Mouse (Mus musculus): Measurements from ENCODE around the gene Defb25. TPM values are rescaled to one million over a fixed set of nuclear protein-coding genes. Genes with fewer than 3 reads are reported as not detected.

Gene Defb25
- total RNA-seq, 4 experiments from 2014 or later = not detected

DNA sequence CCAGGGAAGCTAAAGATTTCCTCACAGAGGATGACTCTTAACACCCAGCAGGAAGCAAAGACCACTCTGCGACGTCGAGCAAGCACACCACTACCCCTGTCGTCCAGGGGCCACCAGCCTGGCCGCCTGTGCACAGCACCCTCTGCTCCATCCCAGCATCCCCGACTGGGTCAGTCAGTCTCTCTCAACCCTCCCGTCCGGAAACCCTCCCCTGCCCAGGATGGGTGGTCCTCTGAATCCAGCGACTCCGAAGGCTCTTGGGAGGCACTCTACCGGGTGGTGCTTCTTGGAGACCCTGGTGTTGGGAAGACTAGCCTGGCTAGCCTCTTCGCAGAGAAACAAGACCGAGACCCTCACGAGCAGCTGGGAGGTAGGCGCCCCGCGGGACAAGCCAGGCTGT, 5.2 kb upstream of the Defb25 start:
- no peak for DNase-seq (ENCODE audit: low spot score in 2 of 2)

DNA sequence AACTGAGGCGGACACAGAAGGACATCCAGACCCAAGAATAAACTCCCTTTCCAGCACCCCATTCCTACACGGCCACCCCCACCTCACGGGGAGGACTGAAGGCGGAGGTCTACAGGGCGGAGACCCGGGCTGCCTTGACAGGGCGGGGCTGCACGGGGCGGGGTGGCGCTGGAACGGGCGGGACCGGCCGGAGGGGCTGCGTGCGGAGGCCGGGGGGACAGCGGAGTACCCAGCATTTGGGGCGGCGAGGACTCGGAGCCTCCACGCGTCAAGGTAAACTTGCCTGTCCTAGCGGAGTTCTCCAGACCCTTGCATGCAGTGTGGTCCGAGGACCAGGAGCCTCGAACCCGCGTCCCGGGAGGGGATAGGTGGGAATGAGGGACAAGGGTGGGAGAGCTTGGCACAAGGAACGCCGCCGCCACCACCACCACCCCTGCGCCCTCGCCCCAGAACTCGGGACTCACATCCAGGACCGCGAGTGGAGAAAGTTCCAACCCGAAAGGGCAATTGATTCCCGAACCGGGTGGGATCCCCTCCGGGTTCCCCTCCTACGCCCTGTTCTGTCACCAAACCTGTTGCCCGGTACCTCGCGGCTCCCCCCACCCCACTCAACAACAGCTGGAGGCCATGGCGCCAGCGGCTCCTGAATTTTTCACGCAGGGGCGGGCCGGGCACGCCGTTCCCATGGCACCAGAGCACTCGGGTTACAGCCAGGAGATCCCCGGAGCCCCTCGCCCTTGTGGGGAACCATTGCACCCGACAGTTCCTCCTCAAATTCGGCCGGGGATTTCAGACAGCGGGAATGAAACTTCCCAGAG, 4.1 kb upstream of the Defb25 start, which contains the start of gene Rem1:
Rem1 (plus strand) TSS at position 178 of the 818 bp plus-strand sequence.
- no peak for DNase-seq (ENCODE audit: low spot score in 2 of 2)

DNA sequence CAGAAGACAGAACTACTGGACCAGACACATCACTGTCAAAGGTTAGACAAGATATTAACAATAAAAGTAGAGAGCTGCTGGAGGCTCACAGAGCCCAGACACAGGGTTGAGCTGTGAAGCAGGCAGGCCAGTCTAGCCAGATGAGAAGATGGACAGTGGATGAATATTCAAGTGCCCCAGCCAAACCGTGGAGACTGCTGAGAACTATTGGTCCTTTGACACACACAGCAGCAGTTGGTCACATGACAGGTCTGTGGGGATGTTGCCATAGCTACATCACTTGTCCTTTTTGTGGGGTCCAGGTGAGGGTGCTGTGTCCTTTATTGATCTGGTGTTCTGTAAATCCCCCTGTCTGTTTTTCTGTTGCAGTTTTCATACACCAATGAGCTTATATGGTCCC, 2.4 kb upstream of the Defb25 start:
- DNase-seq (ENCODE audit: low spot score in 2 of 2) = no peak

DNA sequence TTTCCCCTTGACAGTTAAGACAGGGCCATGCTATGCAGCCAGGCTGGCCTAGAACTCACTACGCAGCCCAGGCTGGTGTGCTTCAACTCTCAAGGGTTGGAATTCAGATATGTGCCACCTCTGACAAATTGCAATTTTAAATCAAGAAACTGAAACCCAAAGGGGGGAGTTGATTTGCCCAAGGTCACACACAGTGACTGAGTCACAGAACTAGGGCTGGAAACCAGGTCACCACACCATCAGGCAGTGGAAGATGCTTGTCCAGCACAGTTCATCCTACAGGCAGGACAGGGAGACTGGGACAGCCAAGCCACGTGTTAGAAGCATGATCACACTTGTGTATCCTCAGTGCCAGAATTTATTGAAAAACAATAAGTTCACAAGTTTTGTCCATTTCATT, 1.7 kb upstream of the Defb25 start:
- DNase-seq (ENCODE audit: low spot score in 2 of 2) = no peak

DNA sequence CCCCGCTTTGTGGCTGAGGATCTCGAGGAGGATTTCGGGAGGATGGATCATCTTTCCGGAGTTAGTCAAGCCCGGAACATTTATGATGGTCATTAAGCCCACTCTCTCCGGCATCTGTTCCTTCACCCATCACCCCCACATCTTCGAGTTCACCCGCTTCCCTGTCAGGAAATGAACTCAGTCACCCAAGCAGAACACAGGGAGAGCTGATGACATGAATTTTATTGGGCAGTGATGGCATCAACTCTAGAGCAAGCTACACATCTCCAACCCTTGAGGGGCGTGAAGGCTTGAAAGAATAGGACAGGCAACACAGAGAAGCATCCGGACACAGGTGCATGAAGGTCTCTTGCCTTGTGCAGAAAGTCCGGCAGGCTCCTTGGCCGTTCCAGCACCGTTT, 702 bp downstream of the Defb25 start:
- DNase-seq (ENCODE audit: low spot score in 2 of 2) = no peak

DNA sequence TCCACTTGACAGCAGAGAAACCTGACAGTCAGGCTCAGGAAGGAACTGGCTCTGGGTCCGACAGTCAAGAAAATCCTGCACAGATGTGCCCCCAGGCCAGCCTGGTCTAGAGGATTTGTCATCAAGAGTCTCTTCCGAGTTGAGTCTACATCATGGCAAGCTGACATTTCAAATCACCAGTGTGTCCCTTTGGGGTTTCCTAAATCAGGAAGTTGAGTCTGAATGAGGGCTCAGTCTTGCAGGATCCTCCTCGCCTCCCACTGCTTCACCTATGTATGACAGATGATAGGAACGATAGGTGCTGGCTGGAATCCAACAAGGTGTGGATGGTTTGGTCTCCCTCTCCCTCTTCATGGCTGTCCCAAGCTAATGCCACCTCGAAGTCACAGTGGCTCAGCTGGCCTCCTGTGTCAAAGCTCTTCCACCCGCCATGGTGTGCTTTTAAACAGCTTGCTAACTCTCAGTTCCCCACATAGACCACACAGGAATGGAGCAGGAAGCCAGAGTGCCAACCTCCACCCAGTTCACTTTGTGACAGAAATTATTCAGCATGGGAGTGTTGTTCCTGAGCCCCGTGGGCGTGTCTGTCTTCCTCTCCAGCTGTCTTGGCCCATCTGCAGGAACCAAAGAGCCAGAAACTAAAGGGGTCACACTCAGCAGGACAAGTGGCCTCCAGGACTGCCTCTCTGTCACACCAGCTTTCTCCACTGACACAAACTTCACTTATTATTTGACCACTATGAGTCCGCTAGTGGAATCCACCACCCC, 2.3 kb downstream of the Defb25 start:
- DNase-seq (ENCODE audit: low spot score in 2 of 2) = no peak

DNA sequence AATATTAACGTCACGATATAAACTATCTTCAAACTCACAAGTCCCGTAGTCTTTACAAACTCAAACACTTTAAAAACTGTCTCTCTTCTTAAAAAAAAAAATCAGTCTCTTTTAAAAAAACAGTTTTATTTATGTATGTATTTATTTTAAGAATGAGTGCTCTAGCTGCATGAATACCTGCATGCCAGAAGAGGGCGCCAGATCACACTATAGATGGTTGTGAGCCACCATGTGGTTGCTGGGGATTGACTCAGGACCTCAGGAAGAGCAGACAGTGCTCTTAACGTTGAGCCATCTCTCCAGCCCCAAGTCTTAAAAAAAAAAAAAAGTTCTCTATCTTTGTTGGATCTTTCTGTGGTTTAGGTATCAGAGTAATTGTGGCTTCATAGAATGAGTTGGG, 5.5 kb downstream of the Defb25 start:
- no peak for DNase-seq (ENCODE audit: low spot score in 2 of 2)

DNA sequence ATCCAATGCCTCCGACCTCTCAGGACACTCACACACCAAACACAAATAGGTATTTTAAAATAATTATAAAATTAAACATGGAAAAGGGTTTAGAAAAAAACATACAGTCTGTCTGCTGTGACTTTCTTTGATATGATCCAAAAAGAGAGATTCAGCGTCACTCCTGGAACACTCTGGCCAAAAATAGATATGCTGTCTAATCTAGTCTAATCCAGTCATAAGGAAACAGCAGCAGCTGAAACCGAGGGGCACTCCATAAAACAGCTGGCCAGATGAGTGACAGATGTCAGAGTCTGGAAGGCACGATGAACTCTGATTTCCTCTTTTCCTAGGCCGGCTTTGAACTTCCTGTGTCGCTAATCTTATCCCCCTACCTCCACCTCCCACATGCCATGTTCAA, 6.4 kb downstream of the Defb25 start:
- DNase-seq (ENCODE audit: low spot score in 2 of 2) = no peak

DNA sequence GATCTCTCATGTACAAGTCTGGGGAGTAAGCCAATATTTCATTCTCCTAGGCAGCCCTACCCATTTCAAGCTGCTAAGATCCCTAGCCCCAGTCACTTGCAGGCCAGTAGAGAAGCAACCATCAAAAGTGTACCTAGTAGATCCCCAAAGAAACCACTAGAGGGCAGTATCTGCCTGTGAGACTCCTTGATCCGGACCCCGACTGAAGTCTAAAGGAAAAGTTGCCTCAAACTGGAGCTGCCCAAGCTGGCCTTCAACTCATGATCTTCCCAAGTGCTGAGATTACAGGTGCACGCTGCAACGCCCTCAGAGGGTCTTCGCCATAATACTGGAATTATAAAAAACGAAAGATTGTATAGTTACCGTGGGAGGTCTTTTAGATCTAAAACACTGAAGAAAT, 7.3 kb downstream of the Defb25 start:
- DNase-seq (ENCODE audit: low spot score in 2 of 2) = peak; percentile 21 to 61

DNA sequence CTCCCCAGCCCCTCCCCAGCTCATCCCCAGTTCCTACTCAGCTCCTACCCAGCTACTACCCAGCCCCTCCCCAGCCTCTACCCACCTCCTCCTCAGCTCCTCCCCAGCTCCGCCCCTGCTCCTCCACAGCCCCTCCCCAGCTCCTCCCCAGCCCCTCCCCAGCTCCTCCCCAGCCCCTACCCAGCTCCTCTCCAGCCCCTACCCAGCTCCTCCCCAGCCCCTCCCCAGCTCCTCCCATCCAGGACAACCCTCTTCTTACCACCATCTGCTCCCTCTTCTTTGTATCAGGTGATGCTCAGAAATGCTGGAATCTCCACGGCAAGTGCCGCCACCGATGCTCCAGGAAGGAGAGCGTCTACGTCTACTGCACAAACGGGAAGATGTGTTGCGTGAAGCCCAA, 10.7 kb downstream of the Defb25 start:
- DNase-seq (ENCODE audit: low spot score in 2 of 2) = no peak

DNA sequence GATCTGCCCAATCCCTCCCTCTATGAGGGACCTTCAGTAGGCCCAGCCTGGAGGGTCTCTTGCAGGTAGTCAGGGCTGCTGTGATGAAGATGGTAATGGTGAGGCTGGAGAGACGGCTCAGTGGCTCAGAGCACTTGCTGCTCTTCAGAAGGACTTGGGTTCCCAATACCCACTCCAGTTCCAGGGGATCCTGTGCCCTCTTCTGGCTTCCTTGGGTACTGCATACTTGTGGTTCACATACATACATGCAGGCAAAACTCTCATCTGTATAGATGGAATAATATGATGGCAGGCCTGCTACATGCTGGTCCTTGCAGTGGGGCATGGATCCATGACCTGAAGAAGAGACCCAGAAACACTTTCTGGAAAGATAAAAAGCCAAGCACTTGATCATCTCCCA, 14.1 kb downstream of the Defb25 start:
- no peak for DNase-seq (ENCODE audit: low spot score in 2 of 2)

DNA sequence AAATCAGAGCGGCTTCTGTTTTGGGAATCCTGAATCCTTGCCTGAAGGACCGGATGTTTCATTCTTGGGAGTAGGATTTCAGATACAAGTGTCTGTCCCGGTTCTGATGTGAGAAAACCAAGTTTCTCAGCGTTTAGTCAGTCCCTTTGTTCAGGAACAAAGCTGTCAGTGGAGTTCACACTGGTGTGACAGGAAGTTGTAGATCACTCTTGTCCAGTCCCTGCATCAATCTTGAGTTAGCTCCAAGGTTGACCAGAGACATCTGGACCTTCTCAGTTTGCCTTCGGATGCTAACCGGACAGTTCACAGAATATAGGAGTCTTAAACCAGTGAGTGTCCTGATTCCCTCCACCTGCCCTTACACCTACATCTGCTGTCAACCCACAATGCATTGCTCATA, 15.1 kb downstream of the Defb25 start:
- no peak for DNase-seq (ENCODE audit: low spot score in 2 of 2)

DNA sequence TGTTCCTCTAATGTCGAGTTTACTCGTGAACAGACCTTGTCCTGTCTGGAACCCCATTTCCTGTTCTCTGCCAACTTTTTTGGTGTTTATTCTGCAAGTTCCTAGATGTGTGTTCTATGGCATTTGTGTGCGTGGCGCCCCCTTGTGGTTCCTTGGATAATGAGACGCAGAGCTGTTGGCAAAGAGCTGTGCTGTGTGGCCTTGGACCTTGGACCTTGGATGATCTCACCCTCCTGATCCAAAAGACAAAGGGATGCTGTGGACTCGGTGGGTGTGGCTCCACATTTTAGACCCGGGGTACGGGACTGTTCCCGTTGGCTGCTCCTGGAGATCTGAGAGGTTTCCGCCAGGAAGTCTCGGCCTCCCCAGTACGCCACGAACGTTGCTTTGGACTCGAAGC, 18.8 kb downstream of the Defb25 start, which contains the start of gene Defb36:
Defb36 (plus strand) TSS at position 271 of the 400 bp plus-strand sequence.
- DNase-seq (ENCODE audit: low spot score in 2 of 2) = peak in 1 of 2 experiments; percentile 16

DNA sequence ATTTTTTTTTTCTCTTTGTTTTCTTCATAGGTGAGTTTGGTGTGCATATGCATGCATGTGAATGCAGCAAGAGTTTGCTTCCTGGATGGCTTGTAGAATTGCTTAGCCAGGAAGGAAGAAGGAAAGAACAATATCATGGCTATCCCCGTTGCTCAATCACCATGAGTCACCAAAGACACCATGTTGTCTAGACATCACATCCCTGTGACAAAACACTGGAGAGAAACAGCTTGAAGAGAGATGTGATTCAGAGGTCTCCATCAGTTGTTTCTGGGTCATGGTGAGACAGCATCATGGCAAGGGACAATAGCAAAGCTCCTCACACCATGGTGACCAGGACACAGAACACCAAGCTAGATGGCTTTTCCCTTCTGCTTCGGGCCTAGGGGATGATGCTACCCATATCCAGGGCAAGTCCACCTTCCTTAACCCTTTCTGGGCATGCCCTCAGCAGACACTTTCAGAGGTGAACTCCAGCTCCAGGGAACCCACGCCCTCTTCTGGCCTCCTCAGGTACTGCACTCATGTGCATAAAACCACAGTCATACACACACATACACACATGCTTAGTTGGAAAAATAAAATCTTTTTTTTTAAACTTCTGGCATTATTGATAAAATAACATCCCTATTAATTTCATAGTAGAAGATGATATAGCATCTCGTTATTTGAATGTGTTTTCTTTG, 21.4 kb downstream of the Defb25 start:
- DNase-seq (ENCODE audit: low spot score in 2 of 2) = no peak

DNA sequence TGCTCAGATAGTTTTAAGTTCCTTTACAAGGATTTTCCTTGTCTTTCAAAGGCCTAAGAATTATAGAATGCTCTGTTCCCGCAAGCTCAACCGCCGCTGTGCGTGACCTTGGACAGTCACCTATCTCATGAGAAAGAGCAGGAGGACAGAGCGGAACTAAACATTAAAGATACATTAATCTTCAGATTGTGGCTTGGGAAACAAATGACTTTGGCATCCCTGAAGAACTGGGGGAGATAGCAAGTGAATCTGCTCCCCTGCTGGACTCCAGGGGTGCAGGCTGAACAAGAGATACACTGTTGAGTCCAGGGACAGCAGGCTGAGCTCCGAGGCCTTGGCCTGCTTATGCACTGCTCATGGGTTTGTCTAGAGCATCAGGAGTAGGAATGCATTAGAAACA, 22.8 kb downstream of the Defb25 start:
- DNase-seq (ENCODE audit: low spot score in 2 of 2) = no peak

DNA sequence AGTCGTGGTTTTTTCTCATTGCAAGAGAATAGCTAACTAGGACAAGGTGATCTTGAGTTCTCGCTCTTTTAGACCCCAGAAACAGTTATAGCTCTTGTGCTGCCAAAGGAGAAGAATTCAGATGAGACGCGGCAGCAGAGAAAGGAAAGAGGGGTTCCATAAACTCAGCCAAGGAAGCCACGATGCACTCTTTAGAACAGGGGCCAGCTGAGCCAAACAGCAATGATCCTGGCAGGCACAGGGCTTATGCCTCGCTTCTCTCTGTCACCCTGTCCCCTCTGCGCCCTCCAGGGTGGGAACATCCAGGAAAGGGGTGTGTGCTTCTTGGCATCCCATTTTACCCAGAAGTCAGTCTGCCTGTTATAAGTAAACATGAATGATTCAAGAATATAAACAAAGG, 23.6 kb downstream of the Defb25 start, which contains the start of gene Defb45:
Defb45 (minus strand) TSS at position 101 of the 400 bp plus-strand sequence.
- DNase-seq (ENCODE audit: low spot score in 2 of 2) = no peak

DNA sequence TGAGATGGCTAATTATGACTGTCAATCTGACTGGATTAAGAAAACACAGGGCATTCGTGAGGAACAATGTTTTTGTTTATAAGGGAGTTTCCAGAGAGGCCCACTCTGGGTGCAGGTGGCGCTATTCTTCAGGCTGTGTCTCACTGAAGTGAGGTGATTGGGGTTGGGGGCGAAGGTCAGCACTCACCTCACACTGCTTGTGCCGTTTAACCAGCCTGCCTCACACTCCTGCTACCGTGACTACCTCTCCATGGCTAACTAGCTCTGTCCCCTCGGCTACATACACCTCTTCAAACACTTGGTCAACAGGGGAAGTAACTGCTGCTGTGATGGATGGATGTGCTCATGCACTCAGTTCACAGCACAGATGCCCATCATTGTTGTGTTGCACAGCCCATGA, 33.8 kb downstream of the Defb25 start:
- DNase-seq (ENCODE audit: low spot score in 2 of 2) = no peak

DNA sequence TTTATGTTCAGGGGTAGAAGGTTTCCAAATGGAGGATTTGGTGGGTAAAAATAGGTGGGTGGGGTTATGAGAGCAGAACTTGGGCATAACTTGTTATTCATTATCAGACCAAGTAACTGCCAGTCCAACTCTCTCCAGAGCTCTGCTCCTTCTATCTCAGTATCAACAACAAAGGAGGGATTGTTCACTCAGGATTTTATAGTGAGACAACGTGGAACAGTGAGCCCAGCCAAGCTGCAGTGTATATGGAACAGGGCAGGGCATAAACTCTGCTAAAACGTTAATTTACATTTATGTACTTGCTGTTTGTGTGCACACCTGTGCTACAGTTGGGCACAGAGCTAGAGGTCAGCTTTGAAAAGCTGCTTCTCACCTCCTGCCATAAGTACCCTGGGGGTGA, 34.4 kb downstream of the Defb25 start:
- DNase-seq (ENCODE audit: low spot score in 2 of 2) = no peak

DNA sequence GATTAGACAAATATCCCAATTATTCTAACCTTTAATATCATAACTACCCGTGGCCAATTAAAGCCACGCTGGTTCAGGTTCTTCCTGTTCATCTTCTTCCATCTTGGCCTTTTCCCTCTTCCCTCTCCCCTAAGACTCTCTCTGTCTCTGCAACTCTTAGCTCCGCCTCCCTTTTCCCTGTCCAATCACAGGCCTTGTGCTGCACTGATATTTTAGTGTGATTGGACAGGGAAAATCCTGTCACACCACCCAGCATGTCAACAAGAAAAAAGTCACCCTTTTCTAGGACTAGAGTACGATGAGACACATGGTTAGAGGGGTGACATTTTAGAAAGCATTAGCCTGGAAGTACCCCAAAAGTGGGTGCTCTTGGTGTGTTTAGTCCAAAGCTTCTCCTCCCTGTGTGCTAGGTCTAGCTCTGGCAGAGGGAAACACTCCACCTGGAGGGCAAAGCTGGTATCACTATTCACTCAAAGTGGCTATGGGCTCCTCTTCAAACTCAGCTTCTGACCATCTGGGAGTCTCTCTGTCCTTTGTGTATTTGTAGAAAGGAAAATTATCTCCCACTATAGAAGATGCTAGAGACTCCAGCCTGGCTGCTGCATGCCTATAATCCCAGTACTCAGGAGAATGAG, 35.8 kb downstream of the Defb25 start:
- peak in 1 of 2 experiments; percentile 12 for DNase-seq (ENCODE audit: low spot score in 2 of 2)

DNA sequence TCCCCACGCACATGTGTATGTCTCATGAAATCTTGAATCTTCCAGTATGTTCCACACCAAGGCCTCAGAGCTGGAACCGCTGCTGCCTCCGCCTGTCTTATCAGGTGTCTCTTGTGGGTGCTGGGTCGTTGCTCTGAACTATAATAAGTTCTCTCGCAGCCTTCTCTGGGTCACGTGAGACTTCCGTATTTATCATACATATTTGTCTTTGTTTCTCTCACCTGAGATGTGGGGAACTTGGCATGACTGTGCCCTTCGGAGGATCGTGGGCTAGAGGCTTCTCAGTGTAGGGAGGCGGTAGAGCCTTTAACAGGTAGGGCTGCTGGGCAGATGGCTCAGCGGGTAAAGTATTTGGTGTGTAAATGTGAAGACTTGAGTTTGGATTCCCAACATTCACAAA, 42.2 kb downstream of the Defb25 start:
- DNase-seq (ENCODE audit: low spot score in 2 of 2) = no peak

DNA sequence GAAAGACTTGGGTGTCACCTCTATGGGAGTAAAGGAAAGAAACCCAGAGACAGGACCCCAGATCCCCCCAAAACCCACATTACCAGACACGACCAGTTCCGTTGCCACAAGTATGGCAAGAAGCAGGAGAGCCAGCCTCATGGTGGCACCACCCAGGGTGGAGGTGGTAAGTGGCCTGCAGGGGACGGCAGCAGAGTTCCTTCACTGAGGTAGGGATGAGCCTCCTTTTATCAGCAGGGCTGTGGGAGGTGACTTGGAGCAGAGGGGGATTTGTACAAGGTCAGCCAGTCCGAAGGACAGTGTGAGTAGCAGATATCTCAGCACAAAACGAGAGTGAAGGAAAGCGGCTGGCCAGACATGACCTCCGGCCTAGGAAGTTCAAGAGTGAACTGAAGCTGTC, 42.7 kb downstream of the Defb25 start, which contains the start of gene Defb19:
Defb19 (minus strand) TSS at position 206 of the 400 bp plus-strand sequence.
- no peak for DNase-seq (ENCODE audit: low spot score in 2 of 2)

All from layer of hippocampus, adult 8-10 months (tissue).